Mouse (Mus musculus): ENCODE data around the gene Mybph.

Gene Mybph

GRCm38 (mm10) chr1:134193126-134193525 lies at the start of gene Mybph:
TSS of gene Mybph (plus strand) at chr1:134193448.
- no peak for DNase-seq

- DNase-seq = peak; percentile 78
Measured at GRCm38 (mm10) chr1:134146066-134146465, 47.2 kb upstream of the Mybph start.

- peak; percentile 87 for DNase-seq
Measured at GRCm38 (mm10) chr1:134150076-134150475, 43.2 kb upstream of the Mybph start.

GRCm38 (mm10) chr1:134150745-134151144 lies 42.5 kb upstream of the Mybph start:
- DNase-seq = peak; percentile 73

- DNase-seq = peak; percentile 94
Measured at GRCm38 (mm10) chr1:134151655-134152412, 41.4 kb upstream of the Mybph start.

DNA sequence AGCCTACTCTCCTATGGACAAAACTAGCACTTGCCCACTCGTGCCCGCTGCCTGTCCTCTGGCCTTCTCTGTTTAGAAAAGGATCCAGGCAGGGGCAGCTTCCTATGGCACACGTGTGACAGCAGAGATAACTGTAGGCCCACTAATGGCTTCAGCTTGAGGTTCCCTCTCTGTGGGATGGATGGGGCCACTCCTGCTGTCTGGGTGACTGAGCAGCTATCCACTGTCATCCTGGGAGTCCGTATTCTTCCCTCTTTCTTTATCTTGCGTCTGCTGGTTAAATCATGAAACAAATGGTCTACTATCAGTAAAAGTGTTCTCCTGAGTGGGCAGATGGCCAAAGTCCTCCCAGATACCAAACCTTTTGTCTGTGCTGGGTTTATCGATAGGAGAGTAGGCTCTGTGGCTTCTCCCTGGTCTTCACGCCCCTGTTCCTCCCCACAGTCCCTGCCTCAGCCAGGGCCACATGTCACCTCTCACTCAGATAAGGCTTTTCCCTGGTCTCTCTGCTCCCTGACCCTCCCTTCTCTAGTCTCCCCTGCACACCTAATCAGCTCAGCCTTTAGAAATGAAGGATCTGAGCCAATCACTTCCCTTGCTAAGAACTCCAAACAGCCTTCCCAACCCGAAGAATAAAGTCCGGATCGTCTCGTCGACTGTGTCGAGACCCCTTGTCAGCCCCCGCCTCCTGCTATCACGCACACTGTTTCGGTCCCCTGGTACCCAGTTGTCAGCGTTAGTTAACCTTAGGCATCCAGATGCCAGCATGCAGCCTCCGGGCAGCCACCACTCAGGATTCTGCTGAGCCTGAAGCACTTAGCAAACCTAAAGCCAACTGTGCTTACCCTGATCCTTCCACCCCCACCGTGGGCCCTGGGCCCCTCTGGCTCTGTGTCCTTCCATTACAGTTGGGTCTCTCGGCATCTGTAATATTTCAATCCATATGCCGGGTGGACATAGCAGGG lies 40.3 kb upstream of the Mybph start:
- peak; percentile 85 for DNase-seq

DNA sequence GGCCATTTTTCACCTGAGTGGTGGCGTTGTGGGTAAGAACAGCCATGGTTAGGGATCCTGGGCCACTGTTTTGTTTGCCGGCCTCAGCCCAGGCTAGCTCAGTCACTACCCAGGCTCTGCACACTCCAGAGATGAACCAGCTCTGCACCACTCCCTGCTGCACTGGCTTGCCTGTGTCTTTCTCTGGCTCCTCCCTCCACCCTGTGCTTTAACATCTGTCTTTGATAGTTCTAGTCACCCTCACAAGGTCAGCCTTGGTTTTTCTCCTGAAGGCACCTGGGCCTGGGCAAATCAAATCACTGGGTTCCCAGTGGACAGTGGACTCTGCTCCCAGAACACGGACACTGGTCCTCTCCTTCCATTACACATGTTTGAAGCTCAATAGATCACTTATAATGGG lies 39.1 kb upstream of the Mybph start:
- DNase-seq = no peak

- no peak for DNase-seq
Measured at GRCm38 (mm10) chr1:134154655-134155054, 38.6 kb upstream of the Mybph start.

DNA sequence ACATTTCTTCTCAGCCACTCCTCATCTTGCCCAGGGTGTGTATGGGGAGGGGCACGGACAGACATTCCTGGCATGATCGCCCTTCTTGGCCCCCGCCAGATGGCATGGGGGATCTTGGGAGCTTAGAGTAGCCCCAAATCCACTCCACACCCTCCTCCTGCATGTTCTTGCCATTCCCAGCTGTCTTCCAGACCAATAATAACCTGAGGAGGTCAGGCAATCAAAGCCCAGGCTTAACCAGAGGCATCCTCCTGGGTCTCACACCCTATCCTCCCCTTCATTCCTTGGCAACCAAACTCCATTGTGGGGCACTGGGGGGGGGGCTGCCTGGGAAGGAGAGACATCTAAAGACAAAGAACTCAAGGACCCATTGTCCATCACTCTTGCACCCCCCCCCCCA lies 32.8 kb upstream of the Mybph start:
- peak; percentile 66 for DNase-seq

DNA sequence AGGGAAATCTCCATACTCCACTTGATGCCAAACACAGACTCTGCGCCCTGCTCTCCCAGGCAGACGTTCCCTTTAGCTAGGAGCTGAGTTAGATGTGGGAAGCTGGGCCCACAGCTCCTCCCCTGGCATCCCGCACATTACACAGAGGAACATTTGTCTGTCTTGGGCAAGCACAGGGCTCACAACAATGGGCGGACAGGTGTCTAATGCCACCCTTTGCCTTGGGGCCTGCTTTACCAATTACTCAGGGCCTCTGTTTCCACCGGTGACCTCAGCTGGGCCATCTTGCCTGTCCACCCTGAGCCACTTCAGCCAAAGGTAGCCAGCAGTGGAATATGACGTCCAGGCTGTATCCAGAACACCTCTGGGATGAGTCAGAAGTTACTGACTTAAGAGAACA lies 31.8 kb upstream of the Mybph start:
- DNase-seq = peak; percentile 77

- DNase-seq = no peak
Measured at GRCm38 (mm10) chr1:134162510-134163225, 30.6 kb upstream of the Mybph start.

GRCm38 (mm10) chr1:134163476-134163875 lies 29.8 kb upstream of the Mybph start:
- DNase-seq = no peak

DNA sequence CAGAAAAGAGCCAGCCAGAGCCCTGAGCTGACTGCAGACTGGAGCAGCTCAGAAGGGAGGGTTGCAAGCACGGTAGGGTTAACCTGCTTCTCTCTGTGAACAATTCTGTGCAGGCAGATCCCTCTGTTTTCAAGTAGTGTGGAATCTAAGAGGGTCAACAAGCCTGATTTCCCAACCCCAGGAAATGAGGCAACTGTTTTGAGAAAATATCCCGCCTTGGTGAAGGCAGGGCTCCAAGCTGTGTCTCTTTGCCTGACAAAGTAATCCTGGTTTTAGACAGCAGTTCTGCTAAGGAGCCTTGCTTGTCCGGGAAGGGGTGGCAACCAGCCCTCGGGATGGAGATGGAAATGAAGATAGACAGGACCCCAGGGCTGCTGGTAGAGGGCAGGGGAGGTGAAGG lies 28.8 kb upstream of the Mybph start:
- DNase-seq = peak; percentile 81

DNA sequence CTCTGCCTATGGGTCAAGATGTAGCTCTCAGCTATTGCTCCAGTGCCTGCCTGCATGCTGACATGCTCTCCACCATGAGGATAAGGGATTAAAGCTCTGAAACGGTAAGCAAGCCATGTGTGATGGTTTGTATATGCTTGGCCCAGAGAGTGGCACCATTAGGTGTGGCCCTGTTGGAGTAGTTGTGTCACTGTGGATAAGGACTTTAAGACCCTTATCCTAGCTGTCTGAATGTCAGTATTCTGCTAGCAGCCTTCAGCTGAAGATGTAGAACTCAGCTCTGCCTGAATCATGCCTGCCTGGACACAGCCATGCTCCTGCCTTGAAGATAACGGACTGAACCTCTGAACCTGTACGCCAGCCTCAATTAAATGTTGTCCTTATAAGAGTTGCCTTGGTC lies 26.7 kb upstream of the Mybph start:
- DNase-seq = no peak

DNA sequence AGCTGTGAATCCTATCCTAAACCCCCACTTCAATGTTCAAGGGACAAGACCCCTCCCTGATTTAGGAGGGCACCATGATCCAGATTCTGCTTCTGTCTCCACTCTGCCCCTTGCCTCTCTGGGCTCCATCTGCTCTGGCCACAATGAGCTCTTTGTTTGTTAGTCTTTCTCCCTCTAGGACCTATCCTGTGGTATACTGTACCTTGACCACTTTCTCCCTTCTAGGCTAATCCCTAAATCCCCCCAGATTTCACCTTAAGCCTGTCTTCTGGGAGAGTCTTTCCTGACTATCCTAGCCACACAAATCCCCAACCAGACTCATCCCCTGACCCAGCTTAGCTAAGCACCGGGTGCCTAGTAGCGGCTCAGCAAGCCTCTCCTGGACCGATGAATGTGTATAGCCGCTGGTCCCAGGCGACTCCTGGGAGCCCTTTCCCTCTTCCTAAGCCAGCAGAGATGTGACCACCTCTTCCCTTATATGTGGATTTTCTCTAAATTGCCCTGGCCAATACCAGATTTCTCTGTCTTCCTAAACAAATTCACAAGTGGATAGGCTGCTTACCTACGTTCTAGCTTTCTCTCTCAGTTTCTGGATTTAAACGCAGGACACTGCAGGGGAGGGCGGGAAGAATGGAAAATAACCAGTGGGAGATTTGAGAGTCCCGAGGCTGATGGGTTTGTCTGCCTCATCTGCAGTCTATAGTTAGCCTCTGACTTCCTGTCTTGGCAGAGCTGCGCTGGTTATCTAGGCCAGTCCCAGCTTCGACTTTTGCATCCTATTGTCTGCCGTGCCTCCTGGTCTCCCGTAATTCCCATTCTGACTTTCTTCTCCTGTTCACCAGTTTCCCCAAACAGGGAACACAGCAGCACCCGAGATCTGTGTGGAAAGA lies 25.6 kb upstream of the Mybph start:
- peak; percentile 73 for DNase-seq

DNA sequence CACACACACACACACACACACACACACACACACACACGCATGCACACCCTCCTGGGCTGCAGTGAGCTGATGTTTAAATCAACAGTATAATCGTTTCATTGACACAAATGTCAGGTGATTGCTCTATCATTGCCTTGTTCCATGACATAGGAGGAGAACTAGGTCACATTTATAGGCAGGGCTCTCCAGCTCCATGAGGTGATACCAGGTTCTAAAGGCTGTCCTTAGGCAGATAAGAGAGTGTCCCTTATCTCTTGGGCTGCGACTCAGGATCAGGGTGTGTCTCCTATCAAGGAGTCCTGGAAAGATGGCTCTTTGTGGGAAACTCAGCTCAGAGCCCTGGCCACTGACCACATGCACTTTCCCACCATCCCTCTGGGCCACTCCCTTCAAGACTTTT lies 24.7 kb upstream of the Mybph start:
- no peak for DNase-seq

DNA sequence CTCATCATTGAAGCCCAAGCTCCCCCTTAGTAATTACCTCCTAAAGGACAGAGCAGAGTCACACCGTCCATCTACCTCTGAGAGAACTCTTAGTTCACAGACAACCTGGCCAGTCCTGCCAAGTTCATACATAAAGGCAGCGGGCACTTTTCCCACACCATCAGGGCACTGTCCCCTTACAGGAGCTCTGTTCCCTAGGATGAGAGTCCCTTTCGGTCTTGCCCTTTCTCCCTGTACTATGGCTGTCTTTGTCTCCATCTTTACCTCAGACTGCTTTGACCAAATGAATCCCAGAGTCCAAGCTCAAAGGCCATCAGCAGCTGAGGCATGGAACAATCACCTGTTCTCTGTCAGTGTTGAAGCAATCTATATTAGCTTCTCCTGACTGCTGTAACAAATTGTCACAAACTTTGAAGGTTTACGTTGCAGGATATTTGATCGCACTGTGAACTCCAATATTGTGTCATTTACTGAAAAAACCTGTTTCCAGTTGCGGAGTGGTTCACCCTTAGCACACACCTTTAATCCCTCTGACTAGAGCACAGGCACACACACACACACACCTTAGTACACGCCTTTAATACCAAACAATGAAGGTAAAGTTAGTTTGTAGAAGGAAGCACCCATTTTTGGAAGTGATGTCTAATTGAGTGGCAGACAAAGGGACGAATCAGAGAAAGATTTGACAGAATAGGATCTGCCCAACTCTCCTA lies 24.1 kb upstream of the Mybph start:
- peak; percentile 67 for DNase-seq

DNA sequence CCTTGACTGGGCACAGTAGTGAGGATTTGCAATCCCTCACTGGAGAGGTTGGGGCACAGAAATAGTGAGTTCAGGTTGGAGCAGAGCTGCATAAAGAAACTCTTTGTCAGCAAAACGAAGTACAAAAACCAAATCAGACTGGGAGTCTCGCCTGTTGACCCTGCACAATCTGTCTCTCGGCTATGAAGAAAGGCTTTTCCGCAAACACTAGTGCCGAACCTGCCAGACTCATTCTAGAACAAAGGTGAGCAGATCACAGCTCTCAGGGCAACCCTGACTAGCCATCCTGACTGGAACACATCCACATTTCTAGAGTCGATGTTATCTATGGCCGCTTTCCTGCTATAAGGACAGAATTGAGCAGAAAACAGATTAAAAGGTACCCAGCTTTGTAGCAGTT lies 20.2 kb upstream of the Mybph start:
- no peak for DNase-seq

GRCm38 (mm10) chr1:134177976-134178375 lies 15.3 kb upstream of the Mybph start:
- no peak for DNase-seq

DNA sequence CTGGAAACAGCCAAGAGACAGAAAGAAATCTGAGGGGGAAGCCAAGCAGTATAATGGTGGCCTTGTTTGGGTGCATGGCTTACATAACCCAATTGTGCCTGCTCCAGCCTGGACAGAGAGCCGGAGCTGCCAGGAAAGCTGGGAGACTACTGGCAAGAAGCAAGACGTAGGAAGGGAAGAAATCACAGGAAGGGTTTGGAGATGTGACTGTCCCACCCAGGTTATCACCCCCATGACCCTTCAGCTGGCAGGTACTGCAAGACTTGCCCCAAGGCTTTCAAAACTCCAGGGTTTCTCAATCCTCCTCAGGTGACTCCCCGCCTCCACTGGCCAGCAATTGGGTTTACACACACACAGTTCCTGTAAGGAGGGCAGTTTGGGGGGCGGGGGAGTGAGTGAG lies 11.2 kb upstream of the Mybph start, which contains the start of gene Chil1:
Chil1 (plus strand) TSS at position 152 of the 400 bp plus-strand sequence.
- DNase-seq = peak; percentile 91

GRCm38 (mm10) chr1:134184089-134184488 lies 9.2 kb upstream of the Mybph start:
- no peak for DNase-seq

Measured in heart, adult 11 months (tissue).